Mouse (Mus musculus) midbrain, embryonic 15.5 days (tissue): ENCODE measurements around the gene Supv3l1. TPM values are rescaled to one million over a fixed set of nuclear protein-coding genes. Genes with fewer than 3 reads are reported as not detected.
A peak's percentile ranks its signal among the peaks of the same experiment; 100 is the strongest.
"Not testable (repeated sequence)": the region's sequence is repeated elsewhere in the genome, so short reads cannot be mapped to it uniquely, and the experiment has no call there.

ENCODE experiments used
- ATAC-seq: fragments of 200-750 bp; cut with Nextera tagmentation; replicated peaks from 2 replicates; pipeline ENCODE4 v1.8.0; 2017; ENCODE audit warnings: moderate TSS enrichment
- H3K27ac ChIP-seq: fragments of 300-500 bp; sonication (generic); 2 replicates; pipeline ENCODE4 v1.5.1; 2015; ENCODE audit warnings: mild to moderate bottlenecking, inconsistent platforms
- H3K27me3 ChIP-seq: fragments of 300-500 bp; sonication (generic); replicated peaks from 2 replicates; pipeline ENCODE4 v1.6.1; 2015; ENCODE audit warnings: inconsistent platforms
- H3K36me3 ChIP-seq: fragments of 300-500 bp; sonication (generic); replicated peaks from 2 replicates; pipeline ENCODE4 v1.6.1; 2015; ENCODE audit warnings: inconsistent platforms
- H3K4me1 ChIP-seq: fragments of 300-500 bp; sonication (generic); 2 replicates; pipeline ENCODE4 v1.6.1; 2015; ENCODE audit warnings: inconsistent platforms
- H3K4me2 ChIP-seq: fragments of 300-500 bp; sonication (generic); 2 replicates; pipeline ENCODE4 v1.6.1; 2015; ENCODE audit warnings: inconsistent platforms, mild to moderate bottlenecking, moderate library complexity
- H3K4me3 ChIP-seq: fragments of 300-500 bp; sonication (generic); 2 replicates; pipeline ENCODE4 v1.5.1; 2015; ENCODE audit warnings: mild to moderate bottlenecking, inconsistent platforms
- H3K9ac ChIP-seq: fragments of 300-500 bp; sonication (generic); 2 replicates; pipeline ENCODE4 v1.6.1; 2015; ENCODE audit warnings: mild to moderate bottlenecking, inconsistent platforms
- H3K9me3 ChIP-seq: fragments of 300-500 bp; sonication (generic); 2 replicates; pipeline ENCODE4 v1.6.1; 2016; ENCODE audit warnings: inconsistent platforms
- WGBS: fragments of 180-500 bp; shearing (Covaris S2); methylation state at CpG from one replicate; pipeline ENCODE4 v1.1.7; 2015; ENCODE audit warnings: mixed read lengths; 5-methylcytosine and 5-hydroxymethylcytosine counted together
- polyA plus RNA-seq: library from polyadenylated mRNA; unstranded; fragments of >200 nt; fragmentation: Nextera tagmentation; extraction: Ambion mirVana; gene quantifications from 2 replicates; pipeline ENCODE4 v1.2.1, GENCODE M21; 2015

Supv3l1 gene
- polyA plus RNA-seq, 1 experiment from 2014 or later, result 19.8 TPM

- WGBS, result 68% methylated on average over 11 of the region's 11 CpGs
- not testable (repeated sequence) for H3K27ac ChIP-seq, H3K4me2 ChIP-seq, H3K27me3 ChIP-seq, ATAC-seq, H3K9ac ChIP-seq, H3K4me3 ChIP-seq, H3K9me3 ChIP-seq
- Histone ChIP-seq H3K4me1 (peaks cover 18% of the 10 kb centered on the region), H3K36me3 (peaks cover 12% of the 10 kb centered on the region; the same call in 1 of the 2 replicates)
These were observed 2.5 kb upstream of the Supv3l1 start for GRCm38 (mm10) chr10:62452001-62452400.

- H3K9ac ChIP-seq, result peak overlapping the region; percentile 98
- no peaks in the 10 kb centered on the region for H3K27me3 ChIP-seq
- peak overlapping the region; percentile 71 for H3K4me2 ChIP-seq
- H3K36me3 ChIP-seq, result peaks cover 17% of the 10 kb centered on the region
- H3K4me3 ChIP-seq, result peak overlapping the region; percentile 93
- H3K27ac ChIP-seq, result peak overlapping the region; percentile 94
- WGBS, result 33% methylated on average over 18 of the region's 18 CpGs
- ATAC-seq, result no peak
- H3K4me1 ChIP-seq, result peaks cover 18% of the 10 kb centered on the region
- H3K9me3 ChIP-seq, result no peaks in the 10 kb centered on the region
These were observed 722 bp upstream of the Supv3l1 start for GRCm38 (mm10) chr10:62450280-62450640.

GRCm38 (mm10) chr10:62430427-62430826 is 19.1 kb downstream of the Supv3l1 start:
- ATAC-seq, result no peak
- H3K4me2 ChIP-seq, result no peak overlapping the region
- no peaks in the 10 kb centered on the region for H3K4me1 ChIP-seq
- no peaks in the 10 kb centered on the region for H3K9me3 ChIP-seq
- peaks cover 54% of the 10 kb centered on the region for H3K36me3 ChIP-seq
- H3K9ac ChIP-seq, result no peak overlapping the region
- no peak overlapping the region for H3K4me3 ChIP-seq
- H3K27ac ChIP-seq, result no peak overlapping the region
- H3K27me3 ChIP-seq, result no peaks in the 10 kb centered on the region
- 96% methylated on average over 5 of the region's 5 CpGs for WGBS

- Histone ChIP-seq H3K4me1 (no peaks in the 10 kb centered on the region), H3K9ac (no peak overlapping the region), H3K9me3 (no peaks in the 10 kb centered on the region), H3K4me2 (no peak overlapping the region), H3K27ac (no peak overlapping the region), H3K27me3 (no peaks in the 10 kb centered on the region), H3K36me3 (peaks cover 24% of the 10 kb centered on the region), H3K4me3 (no peak overlapping the region)
- 52% methylated on average over 9 of the region's 9 CpGs for WGBS
- ATAC-seq, result no peak
These were observed 24.3 kb downstream of the Supv3l1 start for GRCm38 (mm10) chr10:62425081-62425871.

- Histone ChIP-seq H3K9me3 (no peaks in the 10 kb centered on the region), H3K36me3 (no peaks in the 10 kb centered on the region), H3K9ac (no peak within 1 kb of the TSS), H3K27ac (no peak within 1 kb of the TSS), H3K4me3 (no peak within 1 kb of the TSS), H3K4me1 (no peaks in the 10 kb centered on the region), H3K27me3 (no peaks in the 10 kb centered on the region), H3K4me2 (no peak within 1 kb of the TSS)
- no peak for ATAC-seq
- WGBS, result 46% methylated on average over 15 of the region's 15 CpGs
These were observed 27.3 kb downstream of the Supv3l1 start, which contains the start of gene Hkdc1 for GRCm38 (mm10) chr10:62422255-62422654. TSS of gene Hkdc1 (minus strand) at chr10:62422491.

GRCm38 (mm10) chr10:62421127-62421526 is 28.4 kb downstream of the Supv3l1 start:
- Histone ChIP-seq H3K9ac (no peak overlapping the region), H3K4me2 (no peak overlapping the region), H3K36me3 (no peaks in the 10 kb centered on the region), H3K4me3 (no peak overlapping the region), H3K4me1 (no peaks in the 10 kb centered on the region), H3K27me3 (no peaks in the 10 kb centered on the region), H3K27ac (no peak overlapping the region), H3K9me3 (no peaks in the 10 kb centered on the region)
- WGBS, result 83% methylated on average over 3 of the region's 3 CpGs
- no peak for ATAC-seq

GRCm38 (mm10) chr10:62420399-62420798 is 29.1 kb downstream of the Supv3l1 start:
- H3K9ac ChIP-seq, result no peak overlapping the region
- 76% methylated on average over 6 of the region's 6 CpGs for WGBS
- H3K4me3 ChIP-seq, result no peak overlapping the region
- H3K9me3 ChIP-seq, result no peaks in the 10 kb centered on the region
- H3K4me1 ChIP-seq, result no peaks in the 10 kb centered on the region
- no peak overlapping the region for H3K27ac ChIP-seq
- H3K4me2 ChIP-seq, result no peak overlapping the region
- no peaks in the 10 kb centered on the region for H3K36me3 ChIP-seq
- ATAC-seq, result no peak
- no peaks in the 10 kb centered on the region for H3K27me3 ChIP-seq

GRCm38 (mm10) chr10:62419422-62419821 is 30.1 kb downstream of the Supv3l1 start:
- H3K27me3 ChIP-seq, result no peaks in the 10 kb centered on the region
- H3K4me2 ChIP-seq, result no peak overlapping the region
- H3K36me3 ChIP-seq, result no peaks in the 10 kb centered on the region
- ATAC-seq, result no peak
- no peak overlapping the region for H3K27ac ChIP-seq
- H3K9ac ChIP-seq, result no peak overlapping the region
- no peaks in the 10 kb centered on the region for H3K9me3 ChIP-seq
- H3K4me1 ChIP-seq, result no peaks in the 10 kb centered on the region
- 85% methylated on average over 5 of the region's 5 CpGs for WGBS
- H3K4me3 ChIP-seq, result no peak overlapping the region

- Histone ChIP-seq H3K4me3 (no peak overlapping the region), H3K9me3 (no peaks in the 10 kb centered on the region), H3K9ac (no peak overlapping the region), H3K4me2 (no peak overlapping the region), H3K4me1 (no peaks in the 10 kb centered on the region), H3K27me3 (no peaks in the 10 kb centered on the region), H3K36me3 (no peaks in the 10 kb centered on the region), H3K27ac (no peak overlapping the region)
- 60% methylated on average over 7 of the region's 7 CpGs for WGBS
- no peak for ATAC-seq
These were observed 30.6 kb downstream of the Supv3l1 start for GRCm38 (mm10) chr10:62418831-62419356.

- no peak overlapping the region for H3K4me2 ChIP-seq
- no peak overlapping the region for H3K4me3 ChIP-seq
- WGBS, result 60% methylated on average over 4 of the region's 4 CpGs
- ATAC-seq, result no peak
- no peaks in the 10 kb centered on the region for H3K36me3 ChIP-seq
- H3K9ac ChIP-seq, result no peak overlapping the region
- no peaks in the 10 kb centered on the region for H3K27me3 ChIP-seq
- no peaks in the 10 kb centered on the region for H3K4me1 ChIP-seq
- no peaks in the 10 kb centered on the region for H3K9me3 ChIP-seq
- no peak overlapping the region for H3K27ac ChIP-seq
These were observed 35.9 kb downstream of the Supv3l1 start for GRCm38 (mm10) chr10:62413606-62413982.

- no peak overlapping the region for H3K4me2 ChIP-seq
- H3K4me1 ChIP-seq, result no peaks in the 10 kb centered on the region
- 30% methylated on average over 8 of the region's 8 CpGs for WGBS
- H3K27ac ChIP-seq, result no peak overlapping the region
- no peaks in the 10 kb centered on the region for H3K9me3 ChIP-seq
- no peak overlapping the region for H3K4me3 ChIP-seq
- H3K36me3 ChIP-seq, result no peaks in the 10 kb centered on the region
- no peaks in the 10 kb centered on the region for H3K27me3 ChIP-seq
- ATAC-seq, result no peak
- no peak overlapping the region for H3K9ac ChIP-seq
These were observed 36.5 kb downstream of the Supv3l1 start for GRCm38 (mm10) chr10:62412906-62413605.

- no peaks in the 10 kb centered on the region for H3K27me3 ChIP-seq
- H3K4me2 ChIP-seq, result no peak overlapping the region
- ATAC-seq, result no peak
- WGBS, result 70% methylated on average over 19 of the region's 19 CpGs
- no peak overlapping the region for H3K27ac ChIP-seq
- H3K4me3 ChIP-seq, result no peak overlapping the region
- no peaks in the 10 kb centered on the region for H3K36me3 ChIP-seq
- no peaks in the 10 kb centered on the region for H3K4me1 ChIP-seq
- no peaks in the 10 kb centered on the region for H3K9me3 ChIP-seq
- H3K9ac ChIP-seq, result no peak overlapping the region
These were observed 37.8 kb downstream of the Supv3l1 start for GRCm38 (mm10) chr10:62411431-62412410.
